Mouse (Mus musculus) midbrain, embryonic 11.5 days (tissue): ENCODE data around the gene Gm42417. TPM values are rescaled to one million over a fixed set of nuclear protein-coding genes. Genes with fewer than 3 reads are reported as not detected.

Experiments used
- ATAC-seq: fragments of 200-750 bp; cut with Nextera tagmentation; 2 replicates; pipeline ENCODE4 v1.8.0; 2017; ENCODE audit warnings: moderate TSS enrichment, moderate library complexity; ENCODE audit not compliant: low FRiP score
- DNase-seq: peaks from one replicate; pipeline ENCODE4 v3.0.0; 2015; ENCODE audit warnings: low spot score; ENCODE audit errors: missing footprints
- H3K27ac ChIP-seq: fragments of 300-500 bp; sonication (generic); 2 replicates; pipeline ENCODE4 v1.5.1; 2014; ENCODE audit warnings: low read depth, low read length
- H3K27me3 ChIP-seq: fragments of 300-500 bp; sonication (generic); 2 replicates; pipeline ENCODE4 v1.6.1; 2014; ENCODE audit warnings: mild to moderate bottlenecking, low read length, moderate library complexity, mixed read lengths; ENCODE audit not compliant: control insufficient read depth, insufficient read depth
- H3K36me3 ChIP-seq: fragments of 300-500 bp; sonication (generic); 2 replicates; pipeline ENCODE4 v1.6.1; 2014; ENCODE audit warnings: mild to moderate bottlenecking, low read length, moderate library complexity, mixed read lengths; ENCODE audit not compliant: control insufficient read depth, insufficient read depth
- H3K4me1 ChIP-seq: fragments of 300-500 bp; sonication (generic); 2 replicates; pipeline ENCODE4 v1.6.1; 2014; ENCODE audit warnings: low read length; ENCODE audit not compliant: control insufficient read depth, insufficient read depth
- H3K4me2 ChIP-seq: fragments of 300-500 bp; sonication (generic); 2 replicates; pipeline ENCODE4 v1.6.1; 2014; ENCODE audit warnings: mild to moderate bottlenecking, moderate library complexity
- H3K4me3 ChIP-seq: fragments of 300-500 bp; sonication (generic); 2 replicates; pipeline ENCODE4 v1.5.1; 2014; ENCODE audit warnings: low read depth, low read length
- H3K9ac ChIP-seq: fragments of 300-500 bp; sonication (generic); 2 replicates; pipeline ENCODE4 v1.6.1; 2014; ENCODE audit warnings: low read length
- H3K9me3 ChIP-seq: fragments of 300-500 bp; sonication (generic); 2 replicates; pipeline ENCODE4 v1.6.1; 2016; ENCODE audit warnings: low read length; ENCODE audit not compliant: control insufficient read depth
- WGBS: fragments of 180-500 bp; shearing (Covaris S2); extraction: QIAGEN DNeasy Blood & Tissue Kit; methylation state at CpG from one replicate; pipeline ENCODE4 v1.1.7; 2014; 5-methylcytosine and 5-hydroxymethylcytosine counted together
- polyA plus RNA-seq: library from polyadenylated mRNA; unstranded; fragments of >200 nt; fragmentation: Nextera tagmentation; extraction: Ambion mirVana; gene quantifications from 2 replicates; pipeline ENCODE4 v1.2.1, GENCODE M21; 2014

The Gm42417 gene
- polyA plus RNA-seq, 1 experiment from 2014 or later = not detected

DNA sequence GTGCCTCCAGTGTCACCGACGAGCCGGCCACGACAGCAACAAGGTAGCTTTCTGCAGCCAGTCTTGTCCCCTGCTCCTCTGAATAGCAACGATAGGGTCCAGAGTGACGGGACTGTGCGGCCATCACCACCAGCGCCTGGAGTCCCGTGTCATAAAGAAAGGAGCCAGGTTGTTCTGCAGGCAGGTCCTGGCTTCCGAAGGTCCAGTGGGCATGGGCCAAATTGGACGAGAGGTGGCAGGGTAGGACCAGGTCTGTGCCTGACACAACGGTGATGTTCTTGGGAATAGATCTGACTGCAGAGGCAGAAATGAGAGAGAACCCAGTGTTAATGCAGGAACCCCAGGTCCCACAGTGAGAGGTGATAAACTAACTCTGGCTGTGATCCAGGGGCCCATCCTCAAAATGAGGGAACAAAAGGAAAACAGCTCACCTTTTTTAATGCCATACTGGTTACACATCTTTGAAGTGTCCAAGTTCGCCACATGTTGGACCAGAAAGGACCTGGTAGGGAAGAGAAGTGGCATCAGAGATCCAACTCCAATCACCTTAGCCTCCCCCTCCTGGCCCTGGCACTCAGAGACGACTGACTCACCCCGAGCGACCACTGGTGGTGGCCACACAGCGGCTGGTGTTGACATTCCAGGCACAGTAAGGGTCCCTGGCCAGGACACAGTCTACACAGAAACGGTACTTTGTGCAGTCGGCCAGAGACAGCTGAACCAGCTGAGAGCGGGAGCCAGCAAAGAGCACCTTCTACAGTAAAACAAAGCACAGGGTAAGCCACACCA, 11.0 kb upstream of the Gm42417 start:
- WGBS = 79% methylated on average over 20 of the region's 20 CpGs
- no peak for ATAC-seq

DNA sequence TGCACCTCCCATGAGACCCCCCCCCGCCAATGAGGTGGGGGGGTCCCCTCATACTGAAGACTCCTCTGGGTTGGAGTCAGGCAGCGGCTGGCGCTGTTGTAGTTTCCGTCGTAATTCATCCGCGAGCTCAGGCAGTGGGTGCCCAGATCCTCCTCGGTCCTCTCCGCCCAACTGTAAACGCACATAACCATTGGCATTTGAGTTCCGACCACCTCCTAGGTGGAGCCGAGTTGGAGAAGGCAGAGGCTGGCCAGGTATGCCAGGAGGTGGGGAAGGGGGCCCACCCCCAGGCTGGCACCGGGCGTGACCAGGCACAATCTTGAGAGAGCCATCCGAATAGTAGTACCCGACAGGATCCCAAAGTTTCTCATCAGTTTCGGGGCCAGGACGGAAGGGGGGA, 10.3 kb upstream of the Gm42417 start:
- Histone ChIP-seq H3K9ac (no peak overlapping the region), H3K4me2 (no peak overlapping the region), H3K27ac (no peak overlapping the region), H3K27me3 (no peaks in the 10 kb centered on the region), H3K4me3 (no peak overlapping the region), H3K36me3 (peaks cover 43% of the 10 kb centered on the region), H3K9me3 (no peaks in the 10 kb centered on the region), H3K4me1 (peaks cover 20% of the 10 kb centered on the region)
- WGBS = 88% methylated on average over 18 of the region's 18 CpGs
- no peak for DNase-seq
- ATAC-seq = no peak

More for the DNA sequence above, 11.0 kb upstream of the Gm42417 start:
- no peak for DNase-seq
- Histone ChIP-seq H3K9ac (no peak overlapping the region), H3K27me3 (no peaks in the 10 kb centered on the region), H3K27ac (no peak overlapping the region), H3K9me3 (no peaks in the 10 kb centered on the region), H3K4me3 (no peak overlapping the region), H3K4me2 (no peak overlapping the region), H3K36me3 (peaks cover 46% of the 10 kb centered on the region), H3K4me1 (peaks cover 28% of the 10 kb centered on the region)

DNA sequence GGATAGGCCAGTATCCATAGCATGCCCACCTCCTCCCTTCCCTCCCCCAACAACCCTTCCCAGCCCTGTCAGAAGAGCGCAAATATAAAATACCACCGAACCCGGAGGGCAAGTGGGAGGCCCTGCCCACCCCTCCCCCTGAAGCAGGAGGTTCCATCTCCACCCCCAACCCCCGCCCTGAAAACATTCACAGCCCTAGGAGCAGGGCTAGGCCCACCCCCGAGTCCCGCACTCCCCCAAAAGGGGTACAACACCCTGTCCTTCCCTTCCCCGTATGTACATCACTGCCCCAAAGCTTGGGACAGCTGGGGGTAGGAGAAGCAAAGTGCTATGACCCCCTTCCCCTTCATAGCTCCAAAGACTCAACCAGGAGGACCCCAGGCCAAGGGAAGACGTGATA, 9.5 kb upstream of the Gm42417 start:
- Histone ChIP-seq H3K27me3 (no peaks in the 10 kb centered on the region), H3K4me1 (peaks cover 16% of the 10 kb centered on the region), H3K9me3 (no peaks in the 10 kb centered on the region), H3K9ac (no peak overlapping the region), H3K4me3 (no peak overlapping the region), H3K27ac (no peak overlapping the region), H3K4me2 (no peak overlapping the region), H3K36me3 (peaks cover 40% of the 10 kb centered on the region)
- ATAC-seq = no peak
- DNase-seq = no peak
- 58% methylated on average over 8 of the region's 8 CpGs for WGBS

DNA sequence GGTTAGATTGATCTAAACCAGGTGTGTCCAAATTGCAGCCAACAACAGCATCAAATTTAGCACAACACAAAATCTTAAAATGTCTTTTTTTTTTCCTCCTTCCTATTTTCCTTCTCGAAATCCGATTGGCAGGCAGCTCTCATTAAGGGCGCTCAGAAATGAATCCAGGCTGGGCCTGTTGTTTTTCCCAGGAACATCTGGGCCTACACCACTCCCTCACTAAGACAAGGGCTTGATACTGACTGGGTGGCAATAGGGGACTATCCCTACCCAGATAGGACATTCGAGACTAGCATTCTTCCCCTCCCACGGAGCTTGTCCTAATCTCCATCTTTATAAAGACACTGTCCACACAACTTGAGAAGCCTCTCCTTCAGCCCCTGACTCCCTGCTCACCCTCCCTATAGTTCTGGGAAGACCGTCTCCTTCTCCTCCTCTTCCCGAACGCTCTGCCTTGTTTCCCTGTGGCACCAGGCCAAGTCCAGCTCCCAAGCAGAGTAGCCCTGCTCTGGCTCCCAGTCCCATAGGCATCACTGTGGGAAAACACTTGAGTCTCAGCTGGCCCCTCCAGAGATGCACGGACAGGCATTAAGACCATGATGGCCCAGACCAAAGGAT, 8.9 kb upstream of the Gm42417 start:
- Histone ChIP-seq H3K9ac (no peak overlapping the region; the same call in 1 of the 2 replicates), H3K36me3 (peaks cover 34% of the 10 kb centered on the region), H3K27me3 (no peaks in the 10 kb centered on the region), H3K27ac (peak overlapping the region; percentile 60; the same call in 1 of the 2 replicates), H3K4me2 (no peak overlapping the region), H3K4me3 (no peak overlapping the region), H3K4me1 (peaks cover 16% of the 10 kb centered on the region), H3K9me3 (no peaks in the 10 kb centered on the region)
- no peak for ATAC-seq
- WGBS = 47% methylated on average over 9 of the region's 9 CpGs
- no peak for DNase-seq

DNA sequence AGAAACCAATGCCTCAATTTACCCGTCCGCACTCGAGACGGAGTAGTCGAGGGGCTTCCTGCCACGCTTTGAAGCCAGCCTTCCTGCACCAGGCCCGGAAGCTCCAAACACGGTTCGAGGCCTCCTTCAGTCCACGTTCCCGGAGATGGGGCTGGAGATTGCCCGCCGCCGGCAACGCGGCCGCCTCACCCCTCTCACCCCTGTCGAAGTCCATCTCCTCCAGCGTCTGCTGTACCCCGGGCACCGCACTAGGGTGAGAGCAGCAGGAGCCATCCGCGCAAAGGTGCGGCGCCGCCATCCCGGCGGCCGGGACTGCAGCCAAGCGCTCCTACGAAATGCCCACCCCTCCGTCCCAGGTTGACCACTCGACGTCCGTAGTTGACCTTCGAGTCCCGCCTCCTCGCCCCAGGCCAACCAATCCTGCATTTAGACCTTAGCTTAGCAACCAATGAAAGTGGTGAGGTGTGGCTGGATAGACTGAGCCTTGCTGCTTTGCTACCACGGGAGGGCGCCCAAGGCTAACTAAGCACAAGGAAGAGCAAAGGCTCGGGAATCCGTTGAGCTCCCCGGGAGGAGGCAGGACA, 7.8 kb upstream of the Gm42417 start, which contains the start of gene Ankrd39:
Gene Ankrd39, minus strand, starts transcription at position 558 of the 584 bp plus-strand sequence.
- ATAC-seq = peak; percentile 99
- under 1% methylated on average over 43 of the region's 43 CpGs for WGBS

DNA sequence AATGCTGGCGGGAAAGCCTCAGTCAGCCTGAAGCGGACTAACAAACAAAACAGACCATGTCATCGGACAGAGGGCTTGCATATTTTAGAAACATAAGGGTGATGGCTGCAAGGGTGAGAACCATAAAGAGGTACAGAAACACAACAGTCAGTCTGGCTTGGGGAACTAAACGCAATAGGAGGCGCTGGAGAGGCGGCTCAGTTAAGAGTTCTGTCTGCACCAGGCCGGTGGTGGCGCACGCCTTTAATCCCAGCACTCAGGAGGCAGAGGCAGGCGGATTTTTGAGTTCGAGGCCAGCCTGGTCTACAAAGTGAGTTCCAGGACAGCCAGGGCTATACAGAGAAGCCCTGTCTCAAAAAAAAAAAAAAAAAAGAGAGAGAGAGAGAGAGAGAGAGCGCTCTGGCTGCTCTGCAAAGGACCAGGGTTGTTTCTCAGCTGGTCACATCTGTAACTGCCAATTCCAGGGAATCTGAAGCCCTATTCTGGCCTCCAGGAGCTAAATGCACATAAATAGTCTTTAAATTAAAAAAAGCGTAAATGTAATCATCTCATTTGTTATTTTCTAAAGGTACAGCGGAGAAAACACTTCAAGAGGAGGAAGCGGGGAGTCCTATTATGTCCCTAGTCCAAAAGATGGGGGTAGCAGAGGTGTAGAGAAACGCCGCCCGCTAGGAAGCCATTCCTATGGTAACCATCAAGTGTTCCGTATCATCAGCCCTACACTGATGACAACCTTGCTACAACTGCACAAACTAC, 6.8 kb upstream of the Gm42417 start:
- peak; percentile 88 for DNase-seq
- Histone ChIP-seq H3K9ac (peak overlapping the region; percentile 80; the same call in 1 of the 2 replicates), H3K4me2 (peak overlapping the region; percentile 68), H3K36me3 (peaks cover 18% of the 10 kb centered on the region), H3K27me3 (no peaks in the 10 kb centered on the region), H3K4me3 (peak overlapping the region; percentile 64), H3K4me1 (peaks cover 16% of the 10 kb centered on the region), H3K27ac (no peak overlapping the region), H3K9me3 (no peaks in the 10 kb centered on the region)
- 69% methylated on average over 19 of the region's 19 CpGs for WGBS
- no peak for ATAC-seq

More for the DNA sequence above, 7.8 kb upstream of the Gm42417 start, which contains the start of gene Ankrd39:
- H3K4me2 ChIP-seq = peak within 1 kb of the TSS; percentile 68
- H3K9me3 ChIP-seq = no peaks in the 10 kb centered on the region
- peak within 1 kb of the TSS; percentile 64 for H3K4me3 ChIP-seq
- peak within 1 kb of the TSS; percentile 60 for H3K27ac ChIP-seq
- peaks cover 16% of the 10 kb centered on the region for H3K4me1 ChIP-seq
- H3K27me3 ChIP-seq = no peaks in the 10 kb centered on the region
- peak; percentile 98 for DNase-seq
- H3K36me3 ChIP-seq = peaks cover 22% of the 10 kb centered on the region
- H3K9ac ChIP-seq = peak within 1 kb of the TSS; percentile 80

DNA sequence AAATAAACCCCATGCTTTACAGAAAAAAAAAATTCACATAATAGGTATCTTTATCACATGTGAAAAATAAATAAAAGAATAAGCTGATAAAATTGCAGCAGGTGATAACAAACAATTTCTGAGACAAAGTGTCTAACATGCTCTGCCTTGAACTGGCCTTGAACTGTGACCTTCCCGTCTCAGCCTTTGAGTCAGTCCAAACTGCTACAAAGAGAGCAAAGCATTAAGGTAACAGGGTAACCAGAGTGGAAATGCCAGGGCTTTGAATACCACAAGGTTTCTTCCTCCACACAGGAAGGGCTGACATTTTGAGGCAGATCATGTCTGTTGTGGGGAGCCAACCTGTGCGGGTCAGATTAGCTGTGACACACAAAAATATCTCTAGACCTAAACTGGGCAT, 6.2 kb upstream of the Gm42417 start:
- no peak overlapping the region for H3K27ac ChIP-seq
- ATAC-seq (no peak), DNase-seq (no peak)
- H3K9me3 ChIP-seq = no peaks in the 10 kb centered on the region
- H3K4me3 ChIP-seq = no peak overlapping the region
- H3K4me1 ChIP-seq = peaks cover 16% of the 10 kb centered on the region
- H3K36me3 ChIP-seq = peaks cover 17% of the 10 kb centered on the region
- H3K4me2 ChIP-seq = no peak overlapping the region
- H3K27me3 ChIP-seq = no peaks in the 10 kb centered on the region
- WGBS = 82% methylated on average over 2 of the region's 2 CpGs
- H3K9ac ChIP-seq = no peak overlapping the region

DNA sequence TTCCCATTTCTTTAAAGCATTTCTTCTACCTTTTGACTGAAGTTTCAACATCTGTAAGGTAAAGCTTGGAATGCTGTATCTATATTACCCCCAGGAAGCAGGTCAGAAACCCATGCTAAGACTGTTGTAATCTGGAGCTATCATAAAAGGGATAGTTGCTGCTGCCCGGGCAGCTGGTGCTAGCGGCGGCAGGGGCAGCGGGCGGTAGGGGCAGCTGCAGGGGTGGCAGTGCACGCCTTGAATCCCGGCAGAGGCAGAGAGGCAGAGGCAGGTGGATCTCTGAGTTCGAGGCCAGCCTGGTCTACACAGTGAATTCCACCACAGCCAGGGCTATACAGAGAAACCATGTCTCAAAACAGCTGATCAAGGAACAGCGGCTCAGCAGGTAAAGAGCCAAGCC, 3.7 kb upstream of the Gm42417 start:
- ATAC-seq (no peak), DNase-seq (no peak)
- H3K27me3 ChIP-seq = no peaks in the 10 kb centered on the region
- H3K4me1 ChIP-seq = peaks cover 11% of the 10 kb centered on the region
- 91% methylated on average over 9 of the region's 9 CpGs for WGBS
- no peaks in the 10 kb centered on the region for H3K9me3 ChIP-seq
- no peak overlapping the region for H3K4me3 ChIP-seq
- no peak overlapping the region for H3K27ac ChIP-seq
- H3K36me3 ChIP-seq = peaks cover 5% of the 10 kb centered on the region; the same call in 1 of the 2 replicates
- no peak overlapping the region for H3K4me2 ChIP-seq
- no peak overlapping the region for H3K9ac ChIP-seq
